Mouse (Mus musculus) thymus, adult 2 months (tissue): ENCODE measurements around the gene Cyth1. TPM values are rescaled to one million over a fixed set of nuclear protein-coding genes. Genes with fewer than 3 reads are reported as not detected.

Experiments
- DNase-seq: peaks from one replicate; pipeline ENCODE4 v3.0.0; 2021
- H3K27ac ChIP-seq: fragments of 200-500 bp; 2 replicates; pipeline ENCODE4 v1.5.1; 2012; ENCODE audit warnings: low read length, control low read depth; ENCODE audit not compliant: control insufficient read depth, insufficient read depth
- H3K27me3 ChIP-seq: fragments of 200-500 bp; 2 replicates; pipeline ENCODE4 v1.6.1; 2012; ENCODE audit warnings: mild to moderate bottlenecking, low read length, moderate library complexity, mixed read lengths; ENCODE audit not compliant: control insufficient read depth, insufficient read depth
- H3K36me3 ChIP-seq: fragments of 200-500 bp; 2 replicates; pipeline ENCODE4 v1.6.1; 2012; ENCODE audit warnings: mild to moderate bottlenecking, low read length, moderate library complexity; ENCODE audit not compliant: control insufficient read depth, insufficient read depth
- H3K4me1 ChIP-seq: fragments of 200-500 bp; replicated peaks from 2 replicates; pipeline ENCODE4 v1.6.1; 2012; ENCODE audit warnings: low read length; ENCODE audit not compliant: control insufficient read depth, insufficient read depth
- H3K4me3 ChIP-seq: fragments of 200-500 bp; 2 replicates; pipeline ENCODE4 v1.5.1; 2012; ENCODE audit warnings: mild to moderate bottlenecking, low read length, control low read depth, moderate library complexity; ENCODE audit not compliant: control insufficient read depth, insufficient read depth
- CTCF ChIP-seq: fragments of 200-500 bp; IDR thresholded peaks from 2 replicates; pipeline ENCODE4 v1.5.1; 2012; ENCODE audit warnings: mild to moderate bottlenecking, control low read depth, low read length, moderate library complexity, borderline replicate concordance; ENCODE audit not compliant: control insufficient read depth, poor library complexity, insufficient read depth; ENCODE audit errors: extremely low read depth
- POLR2A ChIP-seq: fragments of 200-500 bp; IDR thresholded peaks from 2 replicates; pipeline ENCODE4 v1.6.1; 2012; ENCODE audit warnings: mild to moderate bottlenecking, low read length, control low read depth, moderate library complexity; ENCODE audit not compliant: control insufficient read depth, poor library complexity, insufficient read depth; ENCODE audit errors: extremely low read depth
- WGBS: fragments of 180-500 bp; shearing (Covaris S2); methylation state at CpG from one replicate; pipeline ENCODE4 v1.1.7; 2018; 5-methylcytosine and 5-hydroxymethylcytosine counted together
- polyA plus RNA-seq: library from polyadenylated mRNA; depleted of rRNA; stranded (reverse); fragments of >200 nt; gene quantifications from 2 replicates; pipeline ENCODE4 v1.2.3, GENCODE M21; 2012

Cyth1 gene
- polyA plus RNA-seq, 1 experiment, result 66.7 TPM

DNA sequence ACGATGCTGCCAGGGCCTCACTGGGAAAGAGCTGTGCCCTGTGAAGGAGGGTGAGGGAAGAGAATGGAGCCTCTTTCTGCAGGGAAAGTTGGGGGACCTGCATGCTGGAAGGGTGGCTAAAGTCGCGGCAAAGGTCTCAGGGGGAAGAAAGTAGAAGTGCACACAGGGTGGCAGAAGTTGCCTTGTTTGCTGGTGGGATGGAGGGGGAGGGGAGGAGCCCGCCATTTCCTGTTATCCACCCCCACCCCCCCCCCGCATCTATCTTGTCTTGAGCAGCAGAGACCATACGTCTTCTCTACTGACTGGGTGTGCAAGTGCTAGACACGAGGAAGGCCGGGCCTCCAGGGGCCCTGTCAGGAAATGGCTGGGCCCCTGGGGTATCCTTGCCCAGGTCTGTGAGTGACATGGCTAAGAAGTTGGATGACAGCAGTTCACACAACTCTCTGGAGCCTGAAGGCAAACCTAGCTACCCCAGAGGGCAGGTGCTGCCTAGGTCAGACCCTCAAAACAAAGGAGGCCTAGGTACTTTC, 133.7 kb downstream of the Cyth1 start:
- Histone ChIP-seq H3K27ac (peak overlapping the region; percentile 52; the same call in 1 of the 2 replicates), H3K36me3 (no peaks in the 10 kb centered on the region), H3K4me1 (peaks cover 25% of the 10 kb centered on the region), H3K4me3 (no peak overlapping the region), H3K27me3 (no peaks in the 10 kb centered on the region)
- DNase-seq, result peak; percentile 33
- no peak for TF ChIP-seq CTCF
- WGBS, result 21% methylated on average over 8 of the region's 8 CpGs

DNA sequence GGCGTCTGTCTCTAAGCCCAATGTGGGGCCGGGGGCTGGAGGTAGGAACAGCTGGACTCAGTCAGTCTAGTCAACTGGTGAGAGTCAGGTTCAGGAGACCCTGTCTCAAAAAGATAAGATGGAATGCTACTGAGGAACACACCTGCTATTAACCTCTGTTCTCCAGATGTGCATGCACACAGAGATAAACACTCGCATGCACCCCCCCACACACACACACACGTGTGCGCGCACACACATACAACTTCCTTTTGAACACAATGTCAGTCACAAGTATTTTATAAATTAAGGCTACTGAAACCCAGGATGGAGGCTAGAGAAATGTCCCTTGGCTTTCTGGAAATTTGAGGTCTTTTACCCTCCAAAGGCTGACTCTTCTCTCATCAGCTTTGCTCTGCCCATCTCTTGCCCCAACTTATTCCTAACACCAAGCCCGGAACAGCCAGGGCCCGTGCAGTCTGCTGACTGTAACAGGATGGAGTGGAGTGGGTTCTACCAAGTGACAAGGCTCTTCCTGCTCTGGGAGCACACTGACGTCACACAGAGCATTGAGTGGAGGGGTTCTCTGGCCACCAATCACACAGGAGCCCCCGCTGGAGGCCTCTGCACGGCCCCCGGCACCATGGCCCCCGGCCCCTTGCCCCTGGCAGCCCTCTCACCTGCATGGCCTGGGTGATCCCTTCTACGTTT, 134.7 kb downstream of the Cyth1 start:
- H3K27me3 ChIP-seq, result no peaks in the 10 kb centered on the region

DNA sequence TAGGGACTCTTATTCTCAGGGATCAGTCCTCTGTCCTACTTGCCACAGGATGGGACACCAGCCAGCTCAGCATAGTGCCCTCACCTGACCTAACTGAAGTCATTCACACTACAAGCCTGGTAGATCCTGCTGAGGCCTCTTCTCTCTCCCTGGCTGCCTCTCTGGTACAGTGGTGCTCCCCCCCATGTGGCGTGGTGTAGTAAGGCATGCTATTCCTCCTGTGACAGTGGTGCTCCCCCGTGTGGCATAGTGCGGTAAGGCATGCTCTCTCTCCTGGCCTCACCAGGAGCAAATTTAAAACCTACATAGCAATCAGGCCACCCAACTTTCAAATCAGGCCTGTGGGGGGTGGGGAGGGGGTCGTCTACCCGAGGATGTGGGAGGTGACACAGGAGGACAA, 144.4 kb downstream of the Cyth1 start:
- peak; percentile 86 for DNase-seq
- peak; percentile 97 for TF ChIP-seq CTCF
- TF ChIP-seq POLR2A, result 0 out of 2 replicates have a peak, but pooled peaks have one; percentile 1
- Histone ChIP-seq H3K4me3 (no peak overlapping the region), H3K27ac (no peak overlapping the region), H3K27me3 (no peaks in the 10 kb centered on the region), H3K4me1 (peaks cover 9% of the 10 kb centered on the region), H3K36me3 (no peaks in the 10 kb centered on the region)
- WGBS, result 1% methylated on average over 5 of the region's 5 CpGs

More for the DNA sequence above, 134.7 kb downstream of the Cyth1 start:
- peak; percentile 35 for DNase-seq
- 57% methylated on average over 14 of the region's 14 CpGs for WGBS
- Histone ChIP-seq H3K27ac (peak overlapping the region; percentile 52; the same call in 1 of the 2 replicates), H3K4me3 (no peak overlapping the region), H3K4me1 (peaks cover 25% of the 10 kb centered on the region), H3K36me3 (no peaks in the 10 kb centered on the region)
- TF ChIP-seq POLR2A (no peak), CTCF (no peak)

DNA sequence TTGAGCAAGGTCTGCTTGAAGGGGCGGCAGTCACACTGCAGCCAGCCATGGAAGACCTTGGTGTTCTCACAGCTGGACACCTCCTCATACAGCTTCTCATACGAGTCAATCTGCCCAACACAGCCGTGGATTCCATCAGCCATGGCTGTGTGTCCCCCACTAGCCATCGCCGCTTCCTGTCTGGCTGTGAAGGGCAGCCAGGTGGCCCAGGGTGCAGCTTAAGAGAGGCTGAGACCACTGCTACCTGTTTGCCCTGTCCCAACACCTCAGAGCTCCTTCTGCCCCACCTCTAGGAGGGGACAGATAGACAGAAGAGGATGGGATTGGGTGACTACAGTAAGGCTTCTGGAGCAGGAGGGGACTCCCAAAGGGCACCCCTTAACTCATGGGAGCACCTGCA, 145.0 kb downstream of the Cyth1 start:
- TF ChIP-seq POLR2A (no peak), CTCF (no peak)
- 93% methylated on average over 5 of the region's 5 CpGs for WGBS
- DNase-seq, result no peak
- Histone ChIP-seq H3K4me1 (peaks cover 9% of the 10 kb centered on the region), H3K36me3 (no peaks in the 10 kb centered on the region), H3K27ac (no peak overlapping the region), H3K4me3 (no peak overlapping the region), H3K27me3 (no peaks in the 10 kb centered on the region)

DNA sequence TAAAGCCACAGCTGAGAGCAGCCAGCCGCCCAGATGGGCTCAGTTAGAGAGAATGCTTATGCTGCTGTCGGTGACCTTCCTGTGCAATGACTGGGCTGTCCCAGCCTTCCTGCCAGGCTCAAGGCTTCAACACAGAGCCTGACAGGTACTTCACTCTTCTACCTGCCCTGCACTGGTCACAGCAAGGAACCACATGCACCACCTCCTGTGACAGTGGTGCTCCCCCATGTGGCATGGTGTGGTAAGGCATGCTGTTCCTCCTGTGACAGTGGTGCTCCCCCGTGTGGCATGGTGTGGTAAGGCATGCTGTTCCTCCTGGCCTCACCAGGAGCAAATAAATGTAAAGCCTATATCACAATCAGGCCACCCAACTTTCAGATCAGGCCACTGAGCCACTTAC, 145.6 kb downstream of the Cyth1 start:
- Histone ChIP-seq H3K27ac (no peak overlapping the region), H3K27me3 (no peaks in the 10 kb centered on the region), H3K4me1 (peaks cover 9% of the 10 kb centered on the region), H3K36me3 (no peaks in the 10 kb centered on the region), H3K4me3 (no peak overlapping the region)
- peak; percentile 91 for DNase-seq
- TF ChIP-seq CTCF, result peak; percentile 99
- TF ChIP-seq POLR2A, result no peak
- WGBS, result 48% methylated on average over 3 of the region's 3 CpGs

DNA sequence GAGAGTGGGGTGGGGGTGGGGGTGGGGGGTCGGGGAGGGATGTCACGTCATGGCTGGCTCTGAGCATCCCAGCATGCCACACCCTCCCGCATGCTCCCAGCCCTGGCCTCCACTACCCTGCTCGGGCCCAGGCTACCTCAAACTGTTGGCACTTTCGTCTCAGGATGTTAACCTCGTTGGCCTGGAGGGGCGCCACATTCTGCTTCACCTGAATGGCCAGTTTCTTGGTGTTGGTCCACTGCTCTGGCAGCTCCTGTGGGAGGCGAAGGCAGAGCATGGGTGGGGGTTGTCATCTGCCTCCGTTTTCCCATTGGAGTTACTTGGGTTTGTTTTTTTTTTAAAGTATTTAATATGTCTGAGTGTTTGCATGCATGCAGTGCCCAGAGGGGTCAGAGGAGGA, 147.3 kb downstream of the Cyth1 start:
- no peak overlapping the region for H3K4me3 ChIP-seq
- no peak for DNase-seq
- TF ChIP-seq POLR2A (no peak), CTCF (no peak)
- 74% methylated on average over 9 of the region's 9 CpGs for WGBS
- peaks cover 9% of the 10 kb centered on the region for H3K4me1 ChIP-seq
- no peak overlapping the region for H3K27ac ChIP-seq
- H3K36me3 ChIP-seq, result no peaks in the 10 kb centered on the region
- H3K27me3 ChIP-seq, result no peaks in the 10 kb centered on the region

DNA sequence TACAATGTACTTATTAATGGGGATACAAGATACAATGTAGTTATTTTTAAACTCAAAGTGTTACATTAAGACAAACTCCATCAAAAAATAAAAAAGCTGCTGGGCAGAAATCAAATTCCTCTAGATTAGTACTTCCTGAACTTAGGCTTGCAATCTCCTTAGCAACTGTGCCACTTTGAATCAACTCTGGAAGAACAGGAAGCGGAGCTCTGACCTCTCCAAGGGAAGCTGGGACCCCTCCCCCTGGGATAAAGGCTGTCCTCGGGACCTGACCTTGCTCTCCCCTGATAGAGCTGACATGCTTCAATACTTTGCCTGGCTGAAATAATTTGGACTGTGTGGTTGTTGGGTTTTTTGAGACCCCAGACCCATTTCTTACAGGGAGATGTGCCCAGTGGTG, 151.7 kb downstream of the Cyth1 start:
- H3K4me3 ChIP-seq, result no peak overlapping the region
- TF ChIP-seq POLR2A, result no peak
- H3K4me1 ChIP-seq, result peaks cover 11% of the 10 kb centered on the region
- WGBS, result 96% methylated on average over 2 of the region's 2 CpGs
- no peaks in the 10 kb centered on the region for H3K27me3 ChIP-seq
- no peaks in the 10 kb centered on the region for H3K36me3 ChIP-seq
- no peak overlapping the region for H3K27ac ChIP-seq
- no peak for DNase-seq
